Mouse (Mus musculus): ENCODE measurements at regions not wholly inside any gene's neighbourhood (a gene's known extent, or its start where the extent isn't known, plus 50 kb on each side); places are given as distances from the start of the nearest gene placed in this dataset.
A peak's percentile ranks its signal among the peaks of the same experiment; 100 is the strongest.

DNA sequence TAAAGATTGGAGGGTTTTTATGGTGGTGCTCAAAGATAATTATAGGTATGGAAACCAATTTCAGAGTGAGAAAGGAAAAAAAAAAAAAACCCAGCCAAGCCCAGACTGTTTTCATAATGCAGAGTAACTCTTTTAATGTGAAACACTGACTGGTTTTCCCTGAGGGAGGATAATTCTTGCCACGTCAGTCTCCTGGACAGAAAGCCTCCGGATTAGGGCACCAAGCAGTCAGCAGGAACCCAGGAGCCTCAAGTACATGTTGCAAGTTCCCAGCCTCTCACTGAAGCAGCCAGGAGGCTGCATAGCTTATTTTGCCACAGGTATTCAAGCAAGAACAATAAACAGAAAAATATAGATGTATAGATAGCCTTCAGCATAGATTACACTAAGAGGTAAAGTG, 378.9 kb upstream of the Noct start:
- Histone ChIP-seq H3K27ac (peak overlapping the region; percentile 51; the same call in 1 of the 2 replicates), H3K9ac (no peak overlapping the region), H3K9me3 (no peaks in the 10 kb centered on the region), H3K4me3 (no peak overlapping the region), H3K4me2 (peak overlapping the region; percentile 37; the same call in 1 of the 2 replicates), H3K27me3 (no peaks in the 10 kb centered on the region), H3K4me1 (peaks cover 20% of the 10 kb centered on the region), H3K36me3 (no peaks in the 10 kb centered on the region)
- peak; percentile 20; the same call in 1 of the 2 replicates for ATAC-seq (ENCODE audit: insufficient number of reproducible peaks, insufficient read depth, low FRiP score, low TSS enrichment, low read depth)
- 5% methylated on average over 2 of the region's 2 CpGs for WGBS

DNA sequence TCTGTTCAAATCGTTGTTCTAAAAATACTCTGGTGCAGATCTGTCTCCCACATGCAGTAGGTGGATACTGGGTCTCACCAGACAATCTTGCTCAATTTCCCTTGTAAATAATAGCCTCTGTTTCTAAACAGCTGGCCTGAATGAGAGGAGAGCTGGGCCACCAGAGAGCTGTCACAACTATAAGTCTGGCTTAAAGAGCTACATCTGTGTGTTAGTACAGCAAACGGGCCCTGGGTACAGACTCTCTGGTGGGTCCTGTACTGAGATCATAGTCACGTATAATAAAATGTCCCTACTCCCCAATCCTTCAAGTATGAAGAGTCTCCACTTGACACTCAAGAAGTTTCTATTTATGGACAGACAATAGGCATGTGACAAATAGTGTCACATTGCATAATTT, 375.7 kb upstream of the Noct start:
- no peak for ATAC-seq (ENCODE audit: insufficient number of reproducible peaks, insufficient read depth, low FRiP score, low TSS enrichment, low read depth)
- Histone ChIP-seq H3K27me3 (no peaks in the 10 kb centered on the region), H3K36me3 (no peaks in the 10 kb centered on the region), H3K27ac (no peak overlapping the region), H3K9me3 (no peaks in the 10 kb centered on the region), H3K4me2 (no peak overlapping the region), H3K4me1 (peaks cover 20% of the 10 kb centered on the region), H3K4me3 (no peak overlapping the region), H3K9ac (no peak overlapping the region)
- WGBS: 46% methylated on average over 3 of the region's 3 CpGs

DNA sequence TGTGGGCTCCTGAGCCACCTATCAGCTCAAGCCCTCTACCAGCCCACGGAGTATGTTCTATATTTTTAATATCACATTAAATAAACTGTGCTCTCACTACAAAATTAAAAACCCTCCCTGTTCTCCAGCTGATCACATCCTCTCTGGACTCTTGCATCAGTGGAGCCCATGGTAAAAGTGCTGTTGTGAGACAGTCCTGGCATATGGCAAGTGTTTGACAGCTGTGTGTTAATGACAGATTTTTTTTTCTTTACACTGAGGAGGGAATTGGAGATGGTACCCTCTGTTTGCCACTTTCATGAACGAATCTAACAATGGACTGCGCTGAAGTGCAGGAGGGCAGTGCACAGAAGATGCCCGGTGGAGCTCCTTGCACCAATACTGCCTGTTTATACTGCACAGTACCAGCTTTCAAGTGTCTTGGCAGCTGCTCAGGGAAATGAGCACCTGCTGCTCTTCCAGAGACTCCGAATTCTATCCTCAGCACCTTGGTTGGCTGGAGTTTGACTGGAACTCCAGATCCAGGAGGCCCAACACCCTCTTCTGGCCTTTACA, 373.1 kb upstream of the Noct start:
- H3K27ac ChIP-seq: no peak overlapping the region
- WGBS: 83% methylated on average over 5 of the region's 5 CpGs
- H3K27me3 ChIP-seq: no peaks in the 10 kb centered on the region
- no peak overlapping the region for H3K4me3 ChIP-seq
- peaks cover 5% of the 10 kb centered on the region; the same call in 1 of the 2 replicates for H3K4me1 ChIP-seq
- ATAC-seq (ENCODE audit: insufficient number of reproducible peaks, insufficient read depth, low FRiP score, low TSS enrichment, low read depth): no peak
- no peaks in the 10 kb centered on the region for H3K9me3 ChIP-seq
- no peaks in the 10 kb centered on the region for H3K36me3 ChIP-seq
- no peak overlapping the region for H3K9ac ChIP-seq
- no peak overlapping the region for H3K4me2 ChIP-seq

DNA sequence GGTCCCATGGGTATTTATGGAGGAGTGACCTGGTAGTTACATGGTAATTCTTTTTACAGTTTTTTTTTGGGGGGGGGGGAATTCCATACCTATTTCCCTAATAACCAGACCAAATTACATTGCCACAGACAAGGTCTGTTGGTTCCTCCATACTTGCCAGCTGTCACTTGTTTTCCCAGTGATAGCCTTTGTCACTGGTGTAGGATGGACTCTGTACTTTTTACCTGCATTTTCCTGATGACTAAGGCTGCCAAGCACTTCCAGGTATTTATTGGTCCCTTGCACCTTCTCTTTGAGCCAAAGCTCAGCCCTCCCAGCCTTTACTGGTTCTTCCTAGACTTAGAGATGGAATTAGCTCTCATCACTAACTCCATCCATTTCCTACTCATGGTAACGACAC, 357.1 kb upstream of the Noct start:
- no peaks in the 10 kb centered on the region for H3K9me3 ChIP-seq
- H3K4me1 ChIP-seq: no peaks in the 10 kb centered on the region
- H3K4me2 ChIP-seq: no peak overlapping the region
- H3K36me3 ChIP-seq: no peaks in the 10 kb centered on the region
- H3K27me3 ChIP-seq: no peaks in the 10 kb centered on the region
- H3K27ac ChIP-seq: no peak overlapping the region
- H3K4me3 ChIP-seq: no peak overlapping the region
- H3K9ac ChIP-seq: no peak overlapping the region
- ATAC-seq (ENCODE audit: insufficient number of reproducible peaks, insufficient read depth, low FRiP score, low TSS enrichment, low read depth): no peak
- 86% methylated on average over 1 of the region's 1 CpGs for WGBS

DNA sequence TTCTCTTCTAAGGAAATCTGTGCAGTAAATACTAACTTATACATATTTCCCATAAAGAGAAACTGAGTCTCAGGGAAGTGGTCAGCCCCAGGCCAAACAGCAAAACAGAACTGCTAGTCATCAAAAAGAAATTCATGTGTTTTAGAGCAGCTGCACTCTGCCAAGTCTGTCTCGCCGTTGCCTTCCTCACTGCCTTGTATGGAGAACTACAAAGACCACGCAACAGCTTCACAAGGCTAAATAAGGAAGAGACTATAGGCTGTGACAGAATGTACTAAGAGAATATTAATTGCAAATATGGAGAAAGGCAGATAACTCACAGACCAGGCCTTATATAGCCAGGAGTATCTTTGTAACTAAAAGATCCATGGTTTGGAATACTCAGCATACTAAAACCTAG, 355.0 kb upstream of the Noct start:
- Histone ChIP-seq H3K27me3 (no peaks in the 10 kb centered on the region), H3K9ac (no peak overlapping the region), H3K4me2 (no peak overlapping the region), H3K4me1 (no peaks in the 10 kb centered on the region), H3K36me3 (no peaks in the 10 kb centered on the region), H3K9me3 (no peaks in the 10 kb centered on the region), H3K27ac (no peak overlapping the region), H3K4me3 (no peak overlapping the region)
- WGBS: 92% methylated on average over 3 of the region's 3 CpGs
- no peak for ATAC-seq (ENCODE audit: insufficient number of reproducible peaks, insufficient read depth, low FRiP score, low TSS enrichment, low read depth)

DNA sequence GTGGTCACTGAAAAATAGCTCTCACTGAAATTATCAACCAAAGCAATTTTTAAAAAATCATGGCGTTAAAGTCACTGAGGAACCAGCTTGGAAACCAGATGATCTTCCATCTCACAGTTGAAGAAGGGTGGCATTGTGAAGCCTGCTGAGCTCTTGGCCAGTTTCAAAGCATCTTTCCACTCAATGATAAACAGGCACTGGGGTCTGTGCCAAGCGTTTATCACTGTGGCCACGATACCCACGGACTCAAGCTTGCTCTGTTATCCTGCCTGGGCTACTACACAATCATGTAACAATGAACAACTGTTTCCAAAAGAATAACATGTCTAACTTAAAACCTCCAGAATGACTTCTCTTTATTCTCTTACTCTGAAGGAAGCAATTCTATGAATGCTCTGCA, 345.2 kb upstream of the Noct start:
- no peaks in the 10 kb centered on the region for H3K36me3 ChIP-seq
- 82% methylated on average over 4 of the region's 4 CpGs for WGBS
- no peak overlapping the region for H3K9ac ChIP-seq
- no peaks in the 10 kb centered on the region for H3K27me3 ChIP-seq
- H3K4me3 ChIP-seq: no peak overlapping the region
- H3K4me1 ChIP-seq: no peaks in the 10 kb centered on the region
- ATAC-seq (ENCODE audit: insufficient number of reproducible peaks, insufficient read depth, low FRiP score, low TSS enrichment, low read depth): no peak
- H3K27ac ChIP-seq: no peak overlapping the region
- no peaks in the 10 kb centered on the region for H3K9me3 ChIP-seq
- H3K4me2 ChIP-seq: no peak overlapping the region

DNA sequence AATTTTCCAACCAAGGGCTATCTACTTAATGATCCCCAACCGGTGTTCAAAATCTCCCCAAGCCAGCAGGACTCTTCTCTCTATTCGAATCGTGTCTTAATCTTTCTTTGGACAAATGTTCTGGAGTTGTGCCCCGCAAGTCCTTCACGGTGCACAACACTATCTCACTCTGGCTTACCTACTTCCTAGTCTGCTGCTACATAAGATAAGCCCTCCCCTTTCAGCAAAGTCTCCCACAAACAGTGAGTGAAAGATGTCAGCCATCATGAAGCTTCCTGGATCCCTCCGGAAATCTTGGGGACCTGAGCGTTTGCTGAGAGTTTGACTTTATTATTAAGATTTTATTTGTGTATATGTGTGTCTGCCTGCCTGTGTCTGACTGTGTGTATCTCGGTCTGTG, 344.7 kb upstream of the Noct start:
- no peaks in the 10 kb centered on the region for H3K4me1 ChIP-seq
- H3K27me3 ChIP-seq: no peaks in the 10 kb centered on the region
- H3K27ac ChIP-seq: no peak overlapping the region
- no peaks in the 10 kb centered on the region for H3K9me3 ChIP-seq
- WGBS: 92% methylated on average over 8 of the region's 8 CpGs
- ATAC-seq (ENCODE audit: insufficient number of reproducible peaks, insufficient read depth, low FRiP score, low TSS enrichment, low read depth): no peak
- no peak overlapping the region for H3K4me3 ChIP-seq
- H3K4me2 ChIP-seq: no peak overlapping the region
- no peak overlapping the region for H3K9ac ChIP-seq
- H3K36me3 ChIP-seq: no peaks in the 10 kb centered on the region

DNA sequence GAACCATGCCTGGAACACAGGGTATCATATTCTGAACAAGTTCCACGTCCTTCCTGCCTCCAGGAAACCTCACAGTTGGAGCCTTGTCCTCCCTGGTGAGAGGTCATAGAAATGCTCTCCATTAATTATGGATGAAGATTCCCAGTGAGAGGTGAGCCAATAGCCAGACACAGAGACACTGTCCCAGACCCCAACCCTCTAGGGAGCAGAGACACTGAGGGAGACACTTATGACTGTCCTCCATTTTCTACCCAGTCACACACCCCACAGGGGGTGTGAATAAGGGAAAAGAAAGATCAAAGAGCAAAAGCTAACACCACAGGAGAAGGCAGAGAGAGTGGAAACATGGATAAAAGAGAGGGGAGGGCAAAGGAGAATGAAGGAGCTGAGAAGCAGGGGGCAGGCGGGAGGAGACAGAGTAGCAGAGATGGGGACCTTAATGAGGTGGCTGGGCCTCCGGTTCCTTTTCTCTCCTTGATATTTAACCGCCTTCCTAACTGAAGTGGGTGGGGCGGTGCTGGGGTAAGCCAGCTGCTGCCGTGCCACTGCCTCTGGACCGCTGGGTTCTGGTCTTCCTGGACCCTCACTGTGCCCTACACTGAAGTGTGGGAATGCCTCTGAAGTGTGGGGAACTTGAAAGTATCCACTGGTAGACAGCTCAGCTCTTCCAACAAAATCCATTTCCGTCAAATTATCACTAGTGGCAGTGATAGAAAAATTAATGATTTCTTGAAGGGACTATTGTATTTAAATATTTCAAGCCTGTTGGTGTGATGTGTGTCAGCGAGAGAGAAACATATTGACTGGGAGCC, 342.6 kb upstream of the Noct start:
- no peak overlapping the region for H3K9ac ChIP-seq
- H3K4me2 ChIP-seq: no peak overlapping the region
- no peaks in the 10 kb centered on the region for H3K9me3 ChIP-seq
- no peak overlapping the region for H3K27ac ChIP-seq
- no peak for ATAC-seq (ENCODE audit: insufficient number of reproducible peaks, insufficient read depth, low FRiP score, low TSS enrichment, low read depth)
- WGBS: 31% methylated on average over 9 of the region's 9 CpGs
- H3K4me3 ChIP-seq: no peak overlapping the region
- H3K4me1 ChIP-seq: peaks cover 4% of the 10 kb centered on the region; the same call in 1 of the 2 replicates
- no peaks in the 10 kb centered on the region for H3K36me3 ChIP-seq
- H3K27me3 ChIP-seq: no peaks in the 10 kb centered on the region

DNA sequence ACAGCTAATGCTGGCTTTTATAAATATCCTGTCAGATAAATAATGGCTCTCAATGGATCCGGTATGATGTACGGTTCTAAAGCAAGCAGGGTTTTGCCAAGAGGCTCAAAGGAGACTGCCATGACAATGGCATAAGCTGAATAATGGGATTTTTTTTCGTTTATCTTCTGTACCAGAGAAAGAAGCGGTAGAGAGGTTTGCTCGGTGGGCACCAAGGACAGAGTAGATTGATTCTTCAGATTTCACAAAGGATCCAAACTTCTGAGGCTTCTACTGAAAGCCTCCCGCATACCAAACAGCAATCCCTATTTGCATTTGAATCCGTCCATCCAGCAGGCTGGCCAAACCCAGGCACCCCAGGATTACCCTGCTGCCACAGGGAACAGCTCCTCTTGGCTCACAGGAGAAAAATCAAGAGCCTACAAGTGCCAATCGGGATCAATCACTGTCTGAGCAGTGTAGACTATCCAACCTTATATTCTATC, 342.0 kb upstream of the Noct start:
- Histone ChIP-seq H3K4me1 (peaks cover 8% of the 10 kb centered on the region), H3K27ac (no peak overlapping the region), H3K9ac (no peak overlapping the region), H3K9me3 (no peaks in the 10 kb centered on the region), H3K36me3 (no peaks in the 10 kb centered on the region), H3K27me3 (no peaks in the 10 kb centered on the region), H3K4me3 (no peak overlapping the region), H3K4me2 (no peak overlapping the region)
- no peak for ATAC-seq (ENCODE audit: insufficient number of reproducible peaks, insufficient read depth, low FRiP score, low TSS enrichment, low read depth)
- 35% methylated on average over 8 of the region's 8 CpGs for WGBS

DNA sequence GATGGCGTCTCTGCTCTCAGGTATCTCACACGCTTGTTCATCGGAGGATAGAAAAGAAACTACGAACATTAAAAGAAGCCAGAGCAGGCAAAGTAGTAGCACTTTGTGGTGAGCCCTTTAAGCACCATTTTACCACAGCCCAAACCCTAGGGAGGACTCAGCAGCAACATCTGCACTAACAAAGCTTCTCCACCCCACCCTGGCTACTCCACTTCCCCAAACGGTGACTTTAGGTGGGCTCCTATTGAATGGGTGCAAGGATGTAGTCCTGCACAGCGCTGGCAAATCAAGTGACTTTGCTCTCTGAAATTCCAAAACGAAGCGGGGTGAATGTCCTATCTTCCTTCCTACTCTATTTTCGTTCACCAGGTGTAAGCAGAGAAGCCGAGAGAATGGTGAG, 337.9 kb upstream of the Noct start:
- Histone ChIP-seq H3K27me3 (no peaks in the 10 kb centered on the region), H3K4me2 (no peak overlapping the region), H3K27ac (no peak overlapping the region), H3K9me3 (no peaks in the 10 kb centered on the region), H3K9ac (no peak overlapping the region), H3K4me1 (peaks cover 8% of the 10 kb centered on the region), H3K4me3 (no peak overlapping the region), H3K36me3 (no peaks in the 10 kb centered on the region)
- ATAC-seq (ENCODE audit: insufficient number of reproducible peaks, insufficient read depth, low FRiP score, low TSS enrichment, low read depth): no peak
- WGBS: 82% methylated on average over 10 of the region's 10 CpGs

DNA sequence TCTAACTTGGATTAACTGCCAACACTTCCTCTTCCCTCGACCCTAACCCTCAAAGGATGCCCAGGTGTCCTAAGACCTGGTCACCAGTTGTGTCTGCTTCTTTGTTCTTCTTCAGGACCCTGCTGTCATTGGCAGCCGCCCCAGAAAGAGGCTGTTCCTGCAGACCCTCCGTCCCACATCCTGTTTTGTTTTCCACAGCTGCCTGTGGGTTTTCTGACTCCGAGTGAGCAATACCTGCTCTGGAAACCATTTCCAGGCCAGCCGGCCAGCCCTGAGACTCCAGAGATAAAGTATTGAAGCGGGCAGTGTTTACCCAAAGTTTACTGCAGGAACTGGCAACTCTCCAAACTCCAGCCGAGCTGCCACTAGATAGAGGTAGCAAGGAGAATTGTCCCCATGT, 337.2 kb upstream of the Noct start:
- Histone ChIP-seq H3K4me1 (peaks cover 8% of the 10 kb centered on the region), H3K9me3 (no peaks in the 10 kb centered on the region), H3K4me2 (no peak overlapping the region), H3K36me3 (no peaks in the 10 kb centered on the region), H3K27ac (peak overlapping the region; percentile 64), H3K27me3 (no peaks in the 10 kb centered on the region), H3K4me3 (no peak overlapping the region), H3K9ac (no peak overlapping the region)
- no peak for ATAC-seq (ENCODE audit: insufficient number of reproducible peaks, insufficient read depth, low FRiP score, low TSS enrichment, low read depth)
- 31% methylated on average over 7 of the region's 7 CpGs for WGBS

DNA sequence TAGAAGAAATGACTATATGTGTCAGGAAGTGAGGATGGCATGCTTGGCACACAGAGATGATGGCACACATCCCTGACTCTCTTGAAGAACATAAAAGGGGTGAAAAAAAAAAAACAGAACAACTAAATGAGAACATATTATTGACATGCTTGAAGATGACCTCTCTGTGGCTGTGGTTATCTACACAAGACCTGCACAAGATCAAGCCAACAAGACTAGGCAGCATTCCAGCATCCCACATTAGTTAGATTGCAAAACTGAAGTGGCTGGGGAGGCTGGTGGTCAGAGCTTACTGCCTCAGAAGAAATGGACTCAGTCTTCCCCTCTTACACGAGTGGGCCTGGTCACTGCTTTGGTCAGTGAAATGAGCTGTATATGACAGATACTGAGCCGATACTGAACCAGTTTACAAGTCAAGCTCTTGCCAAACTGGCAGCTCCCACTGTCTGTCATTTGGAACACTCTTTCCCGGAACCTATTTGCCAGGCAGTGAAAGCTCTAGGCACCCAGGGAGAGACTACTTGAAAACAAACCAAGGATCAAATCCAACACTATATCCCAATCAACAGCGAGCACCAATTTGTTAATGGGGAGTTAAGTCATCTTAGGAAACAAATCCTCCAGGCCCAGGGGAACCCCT, 335.6 kb upstream of the Noct start:
- Histone ChIP-seq H3K9ac (no peak overlapping the region), H3K4me1 (peaks cover 8% of the 10 kb centered on the region), H3K27me3 (no peaks in the 10 kb centered on the region), H3K4me2 (no peak overlapping the region), H3K27ac (no peak overlapping the region), H3K4me3 (no peak overlapping the region), H3K9me3 (no peaks in the 10 kb centered on the region), H3K36me3 (no peaks in the 10 kb centered on the region)
- 91% methylated on average over 4 of the region's 4 CpGs for WGBS
- no peak for ATAC-seq (ENCODE audit: insufficient number of reproducible peaks, insufficient read depth, low FRiP score, low TSS enrichment, low read depth)
